ENCODE assay signal across 28 mouse cellular contexts in the genomic region with DNA sequence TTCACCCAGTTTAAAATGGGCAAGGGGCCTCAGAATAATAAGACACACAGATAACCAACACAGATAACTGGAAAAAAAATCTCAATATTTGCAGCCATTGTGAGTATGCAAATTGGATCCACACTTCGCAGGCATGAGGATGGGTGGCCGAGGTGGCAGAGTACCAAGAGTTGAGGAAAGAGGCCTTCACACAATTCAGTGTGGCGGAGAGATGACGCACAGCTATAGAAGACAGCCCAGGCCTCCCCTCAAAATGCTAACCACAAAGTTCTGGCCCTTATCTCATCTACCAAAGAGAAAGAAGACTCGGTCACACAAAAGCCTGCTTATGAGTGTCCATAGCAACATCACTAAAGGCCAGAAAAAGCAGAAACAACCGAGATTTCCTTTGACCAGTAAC.
A peak's percentile ranks its signal among the peaks of the same experiment; 100 is the strongest.
DNase-seq lines count a peak whose midpoint lies in the region; ATAC-seq and TF ChIP-seq lines count a peak whose summit lies in the region.
"Had no signal": no experiment of that assay in that cellular context is flagged by ENCODE, and none has a peak within 500 bp of the region (broad histone marks: within the 10 kb centered on the region; RNA-seq: fewer than 3 reads in every experiment).

No protein-coding gene starts in this region.

- no peak for TF ChIP-seq CTCF in midbrain, postnatal 0 days (IDR thresholded peaks at IDR 0.05)
- TF ChIP-seq CTCF in thymus, adult 2 months (IDR thresholded peaks at IDR 0.05; ENCODE audit: borderline replicate concordance, control insufficient read depth, extremely low read depth, insufficient read depth, low read length, poor library complexity), result no peak

- no peaks in the 10 kb centered on the region for H3K36me3 ChIP-seq in midbrain, embryonic 11.5 days (ENCODE audit: control insufficient read depth, insufficient read depth, low read length)
- H3K36me3 ChIP-seq in midbrain, postnatal 0 days (ENCODE audit: insufficient read depth, low read length), result no peaks in the 10 kb centered on the region
- no peaks in the 10 kb centered on the region for H3K36me3 ChIP-seq in thymus, adult 2 months (ENCODE audit: control insufficient read depth, insufficient read depth, low read length)
- H3K36me3 ChIP-seq: embryonic facial prominence, embryonic 13.5 days; embryonic facial prominence, embryonic 15.5 days; forebrain, embryonic 10.5 days; forebrain, embryonic 12.5 days; G1E had no signal

- ATAC-seq in midbrain, embryonic 11.5 days (ENCODE audit: low FRiP score), result no peak
- no peak; the same call in 1 of the 2 replicates for ATAC-seq in midbrain, postnatal 0 days (ENCODE audit: low FRiP score)
- peak; percentile 31 for ATAC-seq in megakaryocyte progenitor cell, adult 5-6 weeks (replicated peaks; ENCODE audit: poor library complexity)
- ATAC-seq: CD4-positive, CD25-positive, alpha-beta regulatory T cell, adult 4 months; forebrain, embryonic 14.5 days; forebrain, embryonic 16.5 days had no signal

- WGBS in midbrain, embryonic 11.5 days, result 87% methylated on average over 6 of the region's 6 CpGs
- WGBS in midbrain, postnatal 0 days, result 69% methylated on average over 6 of the region's 6 CpGs
- 45% methylated on average over 6 of the region's 6 CpGs for WGBS in thymus, adult 2 months

- no peak overlapping the region for H3K4me2 ChIP-seq in midbrain, embryonic 11.5 days
- no peak overlapping the region for H3K4me2 ChIP-seq in midbrain, postnatal 0 days (ENCODE audit: low read depth, low read length, poor library complexity, severe bottlenecking)
- H3K4me2 ChIP-seq: embryonic facial prominence, embryonic 13.5 days; embryonic facial prominence, embryonic 15.5 days; forebrain, embryonic 12.5 days had no signal

- H3K9ac ChIP-seq in midbrain, embryonic 11.5 days (ENCODE audit: low read length), result no peak overlapping the region
- no peak overlapping the region for H3K9ac ChIP-seq in midbrain, postnatal 0 days (replicated peaks; ENCODE audit: low read length, poor library complexity, severe bottlenecking)
- H3K9ac ChIP-seq: embryonic facial prominence, embryonic 13.5 days; embryonic facial prominence, embryonic 15.5 days; forebrain, embryonic 12.5 days had no signal

- DNase-seq in midbrain, embryonic 11.5 days (ENCODE audit: low spot score, missing footprints), result peak; percentile 81
- no peak for DNase-seq in midbrain, postnatal 0 days (ENCODE audit: low spot score)
- DNase-seq in 416B (ENCODE audit: low read depth), result peak; percentile 15
- peak; percentile 22 for DNase-seq in Muller cell, postnatal 12 days (ENCODE audit: inconsistent ontology term)
- DNase-seq in cerebellum, postnatal 4 days (ENCODE audit: low spot score in 2 of 2), result no peak
- DNase-seq in heart, postnatal 36 days, result no peak
- DNase-seq in thymus, adult 2 months, result no peak
- DNase-seq: adrenal gland, adult 2 months; adrenal gland, postnatal 10 days; adrenal gland, postnatal 25 days; B cell, adult 2 months; cerebellum, adult 11 months; cerebellum, adult 18-20 months; cerebellum, adult 9-10 months; cerebellum, postnatal 14 days; cerebellum, postnatal 36 days; embryo, embryonic 11 days had no signal

- no peak overlapping the region for H3K4me3 ChIP-seq in midbrain, embryonic 11.5 days (ENCODE audit: low read depth, low read length)
- no peak overlapping the region for H3K4me3 ChIP-seq in midbrain, postnatal 0 days (ENCODE audit: low read depth, low read length)
- no peak overlapping the region for H3K4me3 ChIP-seq in thymus, adult 2 months (ENCODE audit: control insufficient read depth, insufficient read depth, low read length)
- H3K4me3 ChIP-seq: embryonic facial prominence, embryonic 13.5 days; embryonic facial prominence, embryonic 15.5 days; erythroblast, embryonic 14.5 days; forebrain, embryonic 10.5 days; forebrain, embryonic 12.5 days had no signal

- intact Hi-C loops in heart, postnatal 36 days (cut with DNase I), result no loop called here

- no peak overlapping the region for H3K27ac ChIP-seq in midbrain, embryonic 11.5 days (ENCODE audit: low read depth, low read length)
- H3K27ac ChIP-seq in midbrain, postnatal 0 days (ENCODE audit: low read depth, low read length), result no peak overlapping the region
- H3K27ac ChIP-seq in thymus, adult 2 months (ENCODE audit: control insufficient read depth, insufficient read depth, low read length), result no peak overlapping the region
- H3K27ac ChIP-seq: embryonic facial prominence, embryonic 13.5 days; embryonic facial prominence, embryonic 15.5 days; forebrain, embryonic 10.5 days; forebrain, embryonic 12.5 days had no signal

- no peak for TF ChIP-seq POLR2A in thymus, adult 2 months (IDR thresholded peaks at IDR 0.05; ENCODE audit: control insufficient read depth, extremely low read depth, insufficient read depth, low read length, poor library complexity)

- no peaks in the 10 kb centered on the region for H3K4me1 ChIP-seq in midbrain, embryonic 11.5 days (ENCODE audit: control insufficient read depth, insufficient read depth, low read length)
- no peaks in the 10 kb centered on the region for H3K4me1 ChIP-seq in midbrain, postnatal 0 days (ENCODE audit: insufficient read depth, low read length)
- no peaks in the 10 kb centered on the region for H3K4me1 ChIP-seq in thymus, adult 2 months (replicated peaks; ENCODE audit: control insufficient read depth, insufficient read depth, low read length)
- H3K4me1 ChIP-seq: embryonic facial prominence, embryonic 13.5 days; embryonic facial prominence, embryonic 15.5 days; forebrain, embryonic 10.5 days; forebrain, embryonic 12.5 days had no signal

- H3K9me3 ChIP-seq in midbrain, embryonic 11.5 days (ENCODE audit: control insufficient read depth, low read length), result peaks cover 5% of the 10 kb centered on the region; the same call in 1 of the 2 replicates
- 0 out of 2 replicates have a peak, but pooled peaks cover 4% of the 10 kb centered on the region for H3K9me3 ChIP-seq in midbrain, postnatal 0 days (ENCODE audit: low read length)
- H3K9me3 ChIP-seq: G1E had no signal

- H3K27me3 ChIP-seq in midbrain, embryonic 11.5 days (ENCODE audit: control insufficient read depth, insufficient read depth, low read length), result no peaks in the 10 kb centered on the region
- no peaks in the 10 kb centered on the region for H3K27me3 ChIP-seq in midbrain, postnatal 0 days (ENCODE audit: insufficient read depth, low read length)
- no peaks in the 10 kb centered on the region for H3K27me3 ChIP-seq in thymus, adult 2 months (ENCODE audit: control insufficient read depth, insufficient read depth, low read length)
- H3K27me3 ChIP-seq: CH12.LX; embryonic facial prominence, embryonic 15.5 days; forebrain, embryonic 12.5 days had no signal

Comparison
In these comparisons a context has a peak if more than half of its experiments do, and no peak if none do; other contexts are left out.
1. DNase-seq: peak in midbrain, embryonic 11.5 days (single experiment), 416B (single experiment) and Muller cell, postnatal 12 days (single experiment); none in midbrain, postnatal 0 days (single experiment), cerebellum, postnatal 4 days (0 of 2), heart, postnatal 36 days (0 of 2) and thymus, adult 2 months (single experiment).